Mouse (Mus musculus) intestine, postnatal 0 days (tissue): ENCODE data around the gene Il13. TPM values are rescaled to one million over a fixed set of nuclear protein-coding genes. Genes with fewer than 3 reads are reported as not detected.

Experiments
- ATAC-seq: fragments of 200-750 bp; cut with Nextera tagmentation; 2 replicates; pipeline ENCODE4 v1.8.0; 2017; ENCODE audit warnings: mild to moderate bottlenecking, moderate TSS enrichment, moderate library complexity
- H3K27ac ChIP-seq: fragments of 300-500 bp; sonication (generic); 2 replicates; pipeline ENCODE4 v1.5.1; 2014; ENCODE audit warnings: mild to moderate bottlenecking, low read depth, low read length, moderate library complexity
- H3K27me3 ChIP-seq: fragments of 300-500 bp; sonication (generic); replicated peaks from 2 replicates; pipeline ENCODE4 v1.6.1; 2014; ENCODE audit warnings: low read length, mixed read lengths; ENCODE audit not compliant: control insufficient read depth, insufficient read depth
- H3K36me3 ChIP-seq: fragments of 300-500 bp; sonication (generic); 2 replicates; pipeline ENCODE4 v1.6.1; 2014; ENCODE audit warnings: mild to moderate bottlenecking, moderate library complexity; ENCODE audit not compliant: control insufficient read depth, insufficient read depth
- H3K4me1 ChIP-seq: fragments of 300-500 bp; sonication (generic); replicated peaks from 2 replicates; pipeline ENCODE4 v1.6.1; 2014; ENCODE audit warnings: antibody characterized with exemption, low read length, mixed read lengths; ENCODE audit not compliant: control insufficient read depth, insufficient read depth
- H3K4me2 ChIP-seq: fragments of 300-500 bp; sonication (generic); replicated peaks from 2 replicates; pipeline ENCODE4 v1.6.1; 2014; ENCODE audit warnings: low read depth, mild to moderate bottlenecking, moderate library complexity
- H3K4me3 ChIP-seq: fragments of 300-500 bp; sonication (generic); 2 replicates; pipeline ENCODE4 v1.5.1; 2014; ENCODE audit warnings: low read depth, low read length
- H3K9ac ChIP-seq: fragments of 300-500 bp; sonication (generic); 2 replicates; pipeline ENCODE4 v1.6.1; 2014; ENCODE audit warnings: mild to moderate bottlenecking, low read depth, low read length
- H3K9me3 ChIP-seq: fragments of 300-500 bp; sonication (generic); 2 replicates; pipeline ENCODE4 v1.6.1; 2016; ENCODE audit warnings: mixed run types; ENCODE audit not compliant: control insufficient read depth
- CTCF ChIP-seq: sonication (generic); IDR thresholded peaks from 2 replicates; pipeline ENCODE4 v1.5.1; 2016; ENCODE audit warnings: low read depth, mild to moderate bottlenecking, control low read depth, antibody characterized with exemption, moderate library complexity
- WGBS: fragments of 180-500 bp; shearing (Covaris S2); extraction: QIAGEN DNeasy Blood & Tissue Kit; methylation state at CpG from one replicate; pipeline ENCODE4 v1.1.7; 2014; 5-methylcytosine and 5-hydroxymethylcytosine counted together
- polyA plus RNA-seq: library from polyadenylated mRNA; unstranded; fragments of >200 nt; fragmentation: Nextera tagmentation; extraction: Ambion mirVana; gene quantifications from 2 replicates; pipeline ENCODE4 v1.2.1, GENCODE M21; 2015

The Il13 gene
- polyA plus RNA-seq, 1 experiment from 2014 or later, result not detected

DNA sequence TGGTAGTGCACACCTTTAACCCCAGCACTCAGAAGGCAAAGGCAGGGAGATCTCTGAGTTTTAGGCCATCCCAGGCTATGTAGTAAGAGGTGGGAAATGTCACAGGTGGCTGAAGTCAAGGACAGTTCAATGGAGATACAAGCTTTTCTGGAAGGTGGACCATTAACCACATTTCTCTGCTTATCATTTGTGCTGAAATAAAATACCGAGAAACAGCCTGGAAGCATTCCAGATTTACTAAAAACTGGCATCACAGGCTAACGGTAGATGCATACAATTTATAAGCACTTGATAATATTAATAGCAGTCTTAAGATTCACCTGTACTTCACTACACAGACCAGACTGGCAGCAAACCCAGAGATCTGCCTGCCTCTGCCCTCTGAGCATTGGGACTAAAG is 17.9 kb upstream of the Il13 start:
- WGBS, result 75% methylated on average over 2 of the region's 2 CpGs
- no peak overlapping the region for H3K4me2 ChIP-seq
- H3K27me3 ChIP-seq, result no peaks in the 10 kb centered on the region
- no peaks in the 10 kb centered on the region for H3K4me1 ChIP-seq
- no peak overlapping the region for H3K4me3 ChIP-seq
- H3K36me3 ChIP-seq, result peaks cover 48% of the 10 kb centered on the region
- no peak overlapping the region for H3K9ac ChIP-seq
- H3K27ac ChIP-seq, result no peak overlapping the region
- no peak for ATAC-seq
- no peak for TF ChIP-seq CTCF
- H3K9me3 ChIP-seq, result no peaks in the 10 kb centered on the region

DNA sequence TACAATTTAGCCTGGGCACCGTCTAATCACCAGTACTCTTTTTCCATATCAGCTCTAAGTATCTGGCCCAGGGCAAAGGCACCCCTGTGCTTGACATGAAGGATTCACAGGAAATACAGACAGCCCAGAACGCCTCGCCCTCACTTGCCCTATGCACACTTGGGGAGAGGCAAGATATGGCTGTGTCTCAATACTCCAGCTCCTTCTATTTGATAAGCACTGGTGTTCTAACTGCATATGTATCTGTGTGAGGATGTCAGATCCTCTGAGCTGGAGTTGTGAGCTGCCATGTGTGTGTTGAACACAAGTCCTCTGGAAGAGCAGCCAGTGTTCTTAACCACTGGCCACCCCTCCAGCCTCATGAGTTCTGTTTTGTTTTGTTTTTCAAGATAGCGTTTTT is 16.9 kb upstream of the Il13 start:
- H3K9me3 ChIP-seq, result no peaks in the 10 kb centered on the region
- no peak overlapping the region for H3K4me2 ChIP-seq
- no peaks in the 10 kb centered on the region for H3K4me1 ChIP-seq
- H3K27ac ChIP-seq, result no peak overlapping the region
- H3K36me3 ChIP-seq, result peaks cover 46% of the 10 kb centered on the region
- WGBS, result 79% methylated on average over 4 of the region's 4 CpGs
- H3K27me3 ChIP-seq, result no peaks in the 10 kb centered on the region
- H3K9ac ChIP-seq, result no peak overlapping the region
- no peak for ATAC-seq
- TF ChIP-seq CTCF, result no peak
- no peak overlapping the region for H3K4me3 ChIP-seq

DNA sequence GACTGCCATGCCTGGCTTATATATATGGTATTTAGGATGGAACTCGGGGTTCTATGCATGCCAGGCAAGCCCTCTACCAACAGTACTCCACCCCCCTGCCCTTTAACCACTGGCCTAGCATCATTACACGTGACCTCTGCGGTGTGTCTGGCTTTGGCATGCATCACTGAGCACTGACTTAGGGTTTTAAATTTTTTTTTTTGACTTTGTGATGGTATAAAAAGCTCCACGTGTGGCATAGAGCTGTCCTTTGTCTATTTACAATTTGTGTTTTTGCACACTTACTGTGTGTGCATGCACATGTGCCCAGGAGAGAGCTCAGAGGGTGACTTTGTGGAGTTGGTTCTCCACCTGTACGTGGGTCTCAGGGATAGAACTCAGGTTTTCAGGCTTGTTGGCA is 9.5 kb upstream of the Il13 start:
- Histone ChIP-seq H3K27me3 (no peaks in the 10 kb centered on the region), H3K4me2 (no peak overlapping the region), H3K9ac (no peak overlapping the region), H3K4me3 (no peak overlapping the region), H3K27ac (no peak overlapping the region), H3K4me1 (no peaks in the 10 kb centered on the region), H3K9me3 (no peaks in the 10 kb centered on the region), H3K36me3 (no peaks in the 10 kb centered on the region)
- no peak for TF ChIP-seq CTCF
- ATAC-seq, result no peak
- 79% methylated on average over 5 of the region's 5 CpGs for WGBS

DNA sequence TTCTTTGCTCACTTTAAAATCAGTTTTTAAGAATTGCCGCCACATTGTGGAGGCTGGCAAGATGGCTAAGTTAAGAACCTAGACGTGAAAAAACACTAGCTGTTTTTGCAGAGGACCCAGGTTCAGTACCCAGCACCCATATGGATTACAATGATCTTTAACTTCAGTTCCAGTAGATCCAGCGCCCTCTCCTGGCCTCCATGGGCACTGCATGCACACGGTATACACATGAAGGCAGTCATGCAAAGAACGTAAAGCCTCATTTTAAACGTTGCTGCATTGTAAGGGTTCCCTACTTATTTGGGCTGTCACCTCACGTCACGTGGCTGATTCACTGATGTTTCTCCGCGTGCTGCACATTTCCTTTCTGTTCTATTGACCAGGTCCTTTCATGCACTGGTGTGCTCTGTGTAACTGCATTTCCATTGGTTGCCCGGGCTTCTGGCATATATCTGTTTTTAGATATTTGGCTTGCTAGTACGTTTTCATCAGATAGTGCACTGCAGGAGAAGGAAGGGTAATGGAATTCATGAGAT is 8.3 kb upstream of the Il13 start:
- ATAC-seq, result no peak
- Histone ChIP-seq H3K9me3 (no peaks in the 10 kb centered on the region), H3K4me1 (no peaks in the 10 kb centered on the region), H3K4me3 (no peak overlapping the region), H3K4me2 (no peak overlapping the region), H3K9ac (no peak overlapping the region), H3K27me3 (no peaks in the 10 kb centered on the region), H3K27ac (no peak overlapping the region), H3K36me3 (no peaks in the 10 kb centered on the region)
- WGBS, result 70% methylated on average over 12 of the region's 12 CpGs
- peak; percentile 50 for TF ChIP-seq CTCF

DNA sequence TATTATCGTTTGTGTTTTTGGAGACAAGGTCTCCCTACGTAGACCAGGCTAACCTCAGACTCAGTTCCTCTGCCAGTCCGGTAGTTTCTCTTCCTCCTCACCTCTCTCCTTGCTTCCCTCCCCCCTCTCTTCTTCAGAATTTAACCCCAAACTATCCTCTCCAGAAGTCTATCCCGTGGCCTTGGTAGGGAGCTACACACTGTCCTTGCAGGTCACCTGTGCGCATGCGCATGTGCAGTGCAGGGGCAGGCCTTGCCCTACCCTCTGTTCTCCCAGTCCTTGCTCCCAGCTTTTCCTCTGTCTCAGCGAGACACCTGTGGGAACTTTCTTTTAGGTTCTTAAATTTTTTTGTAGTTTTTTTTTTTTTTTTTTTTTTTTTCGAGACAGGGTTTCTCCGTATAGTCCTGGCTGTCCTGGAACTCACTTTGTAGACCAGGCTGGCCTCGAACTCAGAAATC is 3.3 kb upstream of the Il13 start:
- Histone ChIP-seq H3K4me2 (no peak overlapping the region), H3K27ac (no peak overlapping the region), H3K4me1 (no peaks in the 10 kb centered on the region), H3K9ac (no peak overlapping the region), H3K27me3 (peaks cover 13% of the 10 kb centered on the region; the same call in 1 of the 2 replicates), H3K9me3 (no peaks in the 10 kb centered on the region), H3K36me3 (no peaks in the 10 kb centered on the region), H3K4me3 (no peak overlapping the region)
- no peak for TF ChIP-seq CTCF
- ATAC-seq, result no peak
- 80% methylated on average over 10 of the region's 10 CpGs for WGBS

DNA sequence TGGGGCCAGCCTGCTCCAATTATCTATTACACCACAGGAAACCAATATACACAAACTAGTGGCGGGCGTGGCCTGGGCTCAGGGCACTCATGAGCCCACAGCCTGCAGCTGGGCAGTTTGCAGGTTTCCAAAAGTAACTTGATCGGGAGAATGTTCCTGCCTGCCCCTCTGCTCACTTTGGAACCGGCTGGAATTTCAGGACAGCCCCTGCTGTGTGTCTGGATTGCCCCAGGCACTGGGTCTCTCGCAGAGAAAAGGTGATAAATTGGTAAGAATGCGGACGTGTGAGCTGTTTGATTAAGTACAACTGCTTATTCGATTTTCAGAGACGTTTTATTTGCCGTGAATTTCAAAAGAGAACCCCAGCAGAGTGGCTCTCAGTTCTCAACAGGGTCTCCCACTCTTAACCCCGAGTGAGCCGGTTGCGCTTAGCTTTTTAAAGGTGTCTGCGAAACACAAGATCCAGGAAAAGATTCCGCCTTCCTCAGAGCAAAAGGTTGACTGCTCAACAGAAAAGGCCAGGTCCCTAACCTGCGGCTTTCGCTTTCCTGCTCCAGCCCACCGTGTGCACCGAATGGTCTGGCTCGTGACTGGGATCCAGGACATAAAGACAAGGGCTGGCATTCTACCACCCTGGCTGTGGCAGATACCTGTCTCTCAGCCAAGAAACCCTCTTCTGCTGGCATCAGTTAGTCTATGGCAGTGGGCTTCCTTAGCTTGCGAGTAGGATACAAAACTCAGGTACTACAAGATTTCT is 2.7 kb upstream of the Il13 start:
- Histone ChIP-seq H3K4me2 (no peak overlapping the region), H3K4me1 (no peaks in the 10 kb centered on the region), H3K9ac (no peak overlapping the region), H3K9me3 (no peaks in the 10 kb centered on the region), H3K27ac (no peak overlapping the region), H3K4me3 (no peak overlapping the region), H3K36me3 (no peaks in the 10 kb centered on the region), H3K27me3 (peaks cover 13% of the 10 kb centered on the region; the same call in 1 of the 2 replicates)
- 27% methylated on average over 21 of the region's 21 CpGs for WGBS
- TF ChIP-seq CTCF, result no peak
- ATAC-seq, result no peak
